Mouse (Mus musculus): ENCODE data around the gene Tmem60. TPM values are rescaled to one million over a fixed set of nuclear protein-coding genes. Genes with fewer than 3 reads are reported as not detected.

Gene Tmem60
- total RNA-seq, 2 experiments from 2014 or later: 21.1 to 23.5 TPM

- DNase-seq (ENCODE audit: low spot score in 2 of 2): no peak
Observed at GRCm38 (mm10) chr5:20905437-20905836, 23.4 kb downstream of the Tmem60 start.

GRCm38 (mm10) chr5:20906191-20906590, 24.2 kb downstream of the Tmem60 start:
- DNase-seq (ENCODE audit: low spot score in 2 of 2): no peak

- no peak for DNase-seq (ENCODE audit: low spot score in 2 of 2)
Observed at GRCm38 (mm10) chr5:20911741-20912140, 29.8 kb downstream of the Tmem60 start.

- peak; percentile 75 to 78 for DNase-seq (ENCODE audit: low spot score in 2 of 2)
Observed at GRCm38 (mm10) chr5:20913372-20914275, 31.6 kb downstream of the Tmem60 start.

- DNase-seq (ENCODE audit: low spot score in 2 of 2): no peak
Observed at GRCm38 (mm10) chr5:20918967-20919366, 37.0 kb downstream of the Tmem60 start.

GRCm38 (mm10) chr5:20919566-20919965, 37.6 kb downstream of the Tmem60 start:
- no peak for DNase-seq (ENCODE audit: low spot score in 2 of 2)

GRCm38 (mm10) chr5:20924608-20925007, 42.6 kb downstream of the Tmem60 start:
- no peak for DNase-seq (ENCODE audit: low spot score in 2 of 2)

GRCm38 (mm10) chr5:20925451-20925850, 43.5 kb downstream of the Tmem60 start:
- no peak for DNase-seq (ENCODE audit: low spot score in 2 of 2)

- DNase-seq (ENCODE audit: low spot score in 2 of 2): no peak
Observed at GRCm38 (mm10) chr5:20929669-20930151, 47.7 kb downstream of the Tmem60 start.

GRCm38 (mm10) chr5:20930430-20930829, 48.4 kb downstream of the Tmem60 start:
- no peak for DNase-seq (ENCODE audit: low spot score in 2 of 2)

- DNase-seq (ENCODE audit: low spot score in 2 of 2): no peak
Observed at GRCm38 (mm10) chr5:20931300-20931699, 49.3 kb downstream of the Tmem60 start.

GRCm38 (mm10) chr5:20932585-20932984, 50.6 kb downstream of the Tmem60 start:
- no peak for DNase-seq (ENCODE audit: low spot score in 2 of 2)

GRCm38 (mm10) chr5:20935934-20936333, 53.9 kb downstream of the Tmem60 start:
- no peak for DNase-seq (ENCODE audit: low spot score in 2 of 2)

Other genes with a start within 250 kb of the Tmem60 start
- 10 to 100 TPM; 21.6 to 22.7 TPM for gene Phtf2, start 67 bp upstream of the Tmem60 start, total RNA-seq (2021)
- 10 to 100 TPM; 15.4 to 15.6 TPM for gene Rsbn1l, start 74.2 kb downstream of the Tmem60 start, total RNA-seq (2021)
- 10 to 100 TPM; 46.1 to 49.7 TPM for gene Ptpn12, start 173.7 kb downstream of the Tmem60 start, total RNA-seq (2021)